Mouse (Mus musculus) gonadal fat pad, adult 2 months (tissue): ENCODE measurements around the gene Asb2. TPM values are rescaled to one million over a fixed set of nuclear protein-coding genes. Genes with fewer than 3 reads are reported as not detected.

Experiments used
- DNase-seq: peaks from one replicate; pipeline ENCODE4 v3.0.0-alpha.2; 2012; ENCODE audit warnings: low read depth
- polyA plus RNA-seq: library from polyadenylated mRNA; depleted of rRNA; stranded (reverse); fragments of >200 nt; gene quantifications from 2 replicates; pipeline ENCODE4 v1.2.3, GENCODE M21; 2012

Gene Asb2
- polyA plus RNA-seq, 1 experiment: 15.0 TPM

DNA sequence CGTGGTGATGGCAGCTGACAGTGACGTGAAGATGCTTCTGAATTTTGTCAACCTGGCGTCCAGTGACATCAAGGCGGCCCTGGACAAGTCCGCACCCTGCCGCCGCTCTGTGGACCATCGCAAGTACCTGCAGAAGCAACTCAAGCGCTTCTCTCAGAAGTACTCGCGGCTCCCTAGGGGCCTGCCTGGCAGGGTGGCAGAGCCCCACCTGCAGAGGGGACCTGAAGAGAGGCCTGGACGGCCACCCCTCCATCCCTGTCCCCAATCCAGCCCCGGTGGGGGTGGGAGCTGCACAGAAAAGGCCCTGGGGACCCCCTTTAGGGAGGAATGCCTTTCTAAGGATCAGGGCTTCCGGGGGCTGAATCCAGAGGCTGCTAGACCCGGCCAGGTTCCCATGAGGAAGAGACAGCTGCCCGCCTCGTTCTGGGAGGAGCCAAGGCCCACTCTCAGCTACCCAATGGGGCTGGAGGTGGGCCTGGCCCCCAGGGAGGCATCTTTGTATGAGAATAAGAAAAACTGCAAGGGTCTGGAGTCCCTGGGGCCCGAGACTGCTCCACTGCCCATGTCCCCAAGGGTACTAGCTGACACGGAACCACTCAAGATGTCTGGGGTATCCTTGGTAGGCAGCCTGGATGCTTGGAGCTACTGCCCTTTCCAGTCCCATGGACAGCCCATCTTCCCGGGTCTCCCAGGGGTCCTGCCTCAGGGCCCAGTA, 39.8 kb downstream of the Asb2 start:
- DNase-seq: no peak

DNA sequence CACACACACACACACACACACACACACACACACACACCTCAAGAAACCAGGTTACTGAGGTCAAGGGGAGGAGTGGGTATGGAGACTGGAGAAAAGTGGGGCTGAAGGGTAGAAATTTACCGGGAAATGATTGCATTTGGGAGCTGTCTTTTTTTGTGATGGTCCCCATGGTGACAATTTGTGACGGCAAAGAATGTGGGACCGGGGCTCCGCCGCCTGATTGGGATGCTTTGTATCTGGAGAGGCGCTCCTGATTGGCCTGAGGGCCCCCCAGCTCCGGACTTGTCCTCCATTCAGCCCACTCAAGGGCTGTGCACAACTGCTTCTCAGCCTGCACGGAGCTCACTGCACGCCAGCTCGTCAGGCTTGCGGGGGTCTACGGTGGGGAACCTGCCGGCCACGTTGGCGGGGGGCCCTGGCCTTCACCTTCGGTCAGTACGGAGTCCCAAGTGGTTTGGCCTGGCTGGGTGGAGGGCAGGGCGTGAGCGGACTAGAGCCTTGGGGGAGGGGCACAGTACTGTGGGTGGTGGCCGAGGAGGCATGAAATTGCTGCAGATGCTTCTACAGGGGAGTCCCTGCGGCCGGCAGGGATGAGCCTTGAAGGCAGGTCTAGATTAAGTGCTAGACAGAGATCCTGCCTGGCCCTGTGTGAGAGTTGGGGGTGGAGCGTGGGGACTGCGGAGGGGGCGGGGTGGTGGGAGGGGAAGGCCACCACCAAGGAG, 41.0 kb downstream of the Asb2 start:
- no peak for DNase-seq

- DNase-seq: no peak
Observed at GRCm38 (mm10) chr12:103313871-103314639, 41.7 kb downstream of the Asb2 start.

DNA sequence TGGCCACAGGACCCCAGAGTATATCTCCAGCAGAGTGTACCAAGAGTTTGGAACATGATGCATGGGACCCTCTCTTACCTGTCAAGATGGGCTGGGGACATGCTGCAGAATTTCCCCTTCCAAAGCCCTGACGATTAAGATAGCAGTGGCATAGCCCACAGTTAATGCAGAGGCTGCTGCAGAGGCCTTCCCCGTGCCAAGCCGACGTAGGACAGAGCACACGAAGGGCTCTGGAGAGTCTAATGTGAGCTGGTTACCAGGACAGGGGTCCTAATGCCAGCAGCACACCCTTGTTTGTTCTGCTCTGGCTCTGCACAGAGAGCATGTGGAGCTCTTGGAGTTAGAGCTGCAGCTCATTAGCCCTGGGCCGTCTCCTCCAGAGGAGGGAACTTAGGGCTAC, 42.5 kb downstream of the Asb2 start:
- no peak for DNase-seq

DNA sequence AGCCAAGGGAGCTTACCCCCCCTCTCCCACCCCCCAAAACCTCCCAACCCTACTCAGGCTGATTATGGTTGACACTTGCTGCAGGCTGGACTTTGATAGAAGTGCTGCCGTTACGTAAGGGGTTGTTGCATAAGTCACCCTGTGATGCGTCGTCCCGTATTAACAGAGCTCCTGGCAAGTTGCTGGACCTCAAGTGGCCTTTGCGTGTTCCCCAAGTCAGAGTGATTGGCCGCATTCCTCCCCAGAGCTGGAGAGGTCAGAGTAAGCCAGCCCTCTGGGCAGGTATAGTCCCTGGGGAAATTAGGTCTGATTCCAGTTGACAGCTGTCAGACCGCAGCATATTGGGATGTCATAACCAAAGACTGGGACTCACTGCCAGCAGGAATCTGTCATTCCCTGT, 43.9 kb downstream of the Asb2 start:
- no peak for DNase-seq

GRCm38 (mm10) chr12:103310744-103311267, 45.0 kb downstream of the Asb2 start, which contains the start of gene Fam181a:
Gene Fam181a, plus strand, starts transcription at chr12:103310975.
- DNase-seq: no peak

DNA sequence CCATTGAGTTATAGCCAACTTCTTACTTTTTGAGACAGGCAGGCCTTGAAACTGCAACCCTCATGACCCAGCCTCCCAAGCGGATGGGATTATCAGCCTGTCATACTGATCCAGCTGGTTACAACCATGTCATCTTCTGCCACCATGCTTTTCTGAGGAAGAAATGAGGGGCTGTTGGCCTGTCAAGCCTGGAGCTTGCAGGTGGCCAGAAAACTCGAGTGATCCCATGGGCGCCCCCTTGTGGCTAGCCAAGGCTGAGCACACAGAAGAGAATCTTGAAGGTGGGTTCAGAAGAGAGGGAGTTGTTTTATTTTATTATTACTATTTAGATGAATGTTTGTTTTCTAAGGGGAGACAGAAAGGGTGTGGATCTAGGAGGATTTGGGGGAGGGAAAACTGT, 49.1 kb downstream of the Asb2 start:
- no peak for DNase-seq

DNA sequence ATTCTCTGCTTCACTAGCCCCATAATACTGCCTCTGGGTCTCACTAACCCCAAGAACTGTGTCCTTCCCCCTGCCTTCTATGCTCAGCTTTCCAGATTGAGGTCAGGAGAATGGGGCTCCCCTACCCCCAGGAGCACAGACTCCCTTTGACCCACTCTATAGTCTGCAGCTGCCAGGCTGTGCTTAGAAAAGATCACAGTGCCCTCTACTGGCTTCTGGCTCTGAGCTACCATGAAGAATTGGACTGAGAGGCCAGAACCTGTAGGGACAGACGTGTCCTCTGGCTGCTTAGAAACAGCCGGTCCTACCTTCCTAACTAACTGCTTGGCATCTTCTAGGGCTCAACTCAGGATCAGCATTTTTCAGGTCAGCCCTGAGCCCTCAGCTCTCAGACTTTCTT, 49.6 kb downstream of the Asb2 start:
- DNase-seq: no peak

GRCm38 (mm10) chr12:103302960-103303359, 52.8 kb downstream of the Asb2 start:
- no peak for DNase-seq

DNA sequence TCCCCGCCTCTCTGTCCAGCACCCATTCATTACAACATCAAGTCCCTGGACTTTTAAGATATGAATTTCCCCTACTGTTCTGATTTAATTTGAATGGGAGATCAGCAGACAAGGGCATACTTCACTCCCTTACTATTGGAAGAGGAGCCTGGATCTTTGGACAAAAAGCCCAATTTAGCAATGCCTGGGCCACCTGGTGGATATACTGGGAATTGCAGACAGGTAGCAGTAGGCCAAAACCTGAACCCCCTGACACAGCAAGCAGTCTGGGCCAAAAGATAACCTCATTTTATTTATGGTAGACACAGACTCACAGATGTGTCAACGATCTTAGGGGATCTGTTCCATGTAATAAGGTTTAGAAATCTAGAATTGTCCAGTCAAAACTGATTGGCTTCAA, 54.2 kb downstream of the Asb2 start:
- DNase-seq: no peak

GRCm38 (mm10) chr12:103300493-103300892, 55.3 kb downstream of the Asb2 start:
- DNase-seq: no peak

DNA sequence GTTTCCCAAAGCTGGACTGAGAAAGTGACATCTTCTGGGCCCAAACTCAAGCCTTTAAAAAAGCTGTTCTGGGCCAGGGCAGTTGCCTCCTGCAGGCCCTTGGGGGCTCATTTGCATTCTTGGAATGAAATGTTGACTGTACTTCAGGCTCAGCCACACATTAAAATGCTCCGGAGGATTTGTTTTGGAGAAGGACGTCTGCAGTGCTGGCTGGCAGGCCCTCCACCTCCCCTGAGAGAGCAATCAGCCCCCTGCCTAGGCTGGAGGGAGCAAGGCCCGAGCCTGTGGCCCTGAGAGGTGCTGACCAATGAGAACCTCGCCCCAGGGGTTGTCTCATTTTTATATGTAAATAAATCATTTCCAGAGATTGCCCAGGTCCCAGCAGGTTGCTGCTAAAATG, 59.5 kb downstream of the Asb2 start:
- no peak for DNase-seq

GRCm38 (mm10) chr12:103292366-103292765, 63.4 kb downstream of the Asb2 start:
- no peak for DNase-seq

GRCm38 (mm10) chr12:103287276-103287675, 68.5 kb downstream of the Asb2 start:
- no peak for DNase-seq

DNA sequence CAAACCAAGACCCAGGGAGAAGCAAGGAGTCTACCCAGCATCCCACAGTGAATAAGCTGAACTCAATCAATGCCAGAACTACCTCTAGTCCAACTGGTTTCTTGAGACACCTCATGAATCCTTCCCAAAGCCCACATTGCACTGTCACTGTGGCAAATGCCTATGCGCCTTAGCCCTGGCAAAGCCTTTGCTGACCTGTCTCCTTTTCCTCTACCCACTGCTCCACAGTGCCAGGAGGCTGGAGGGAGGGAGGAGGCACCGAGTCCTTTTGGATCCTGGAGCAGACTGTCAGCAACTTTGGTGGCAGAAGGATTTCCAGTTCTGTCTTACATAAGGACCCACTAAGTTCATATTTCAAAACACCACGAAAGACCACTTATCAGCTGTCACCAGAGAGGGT, 72.4 kb downstream of the Asb2 start:
- peak; percentile 57 for DNase-seq

GRCm38 (mm10) chr12:103282936-103283335, 72.9 kb downstream of the Asb2 start:
- DNase-seq: no peak

DNA sequence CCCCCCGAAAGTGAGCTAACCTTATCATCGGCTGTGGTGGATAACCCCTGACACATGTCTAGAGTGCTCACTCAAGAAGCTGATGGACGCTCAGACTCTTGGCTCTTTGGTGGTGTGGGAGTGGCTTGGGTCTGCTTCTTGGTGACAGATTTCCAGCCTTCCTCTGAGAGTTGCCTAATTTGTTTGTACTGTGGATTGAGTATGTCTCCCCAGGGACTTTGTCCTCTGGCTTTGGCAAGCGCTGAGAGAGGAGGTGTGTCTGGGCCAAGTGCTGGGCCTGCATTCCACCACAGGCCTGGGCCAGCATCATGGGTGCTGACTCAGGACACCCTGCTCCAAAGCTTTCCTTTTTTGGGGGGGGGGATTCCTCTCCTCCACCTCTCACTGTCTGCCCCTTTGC, 73.9 kb downstream of the Asb2 start:
- peak; percentile 68 for DNase-seq

DNA sequence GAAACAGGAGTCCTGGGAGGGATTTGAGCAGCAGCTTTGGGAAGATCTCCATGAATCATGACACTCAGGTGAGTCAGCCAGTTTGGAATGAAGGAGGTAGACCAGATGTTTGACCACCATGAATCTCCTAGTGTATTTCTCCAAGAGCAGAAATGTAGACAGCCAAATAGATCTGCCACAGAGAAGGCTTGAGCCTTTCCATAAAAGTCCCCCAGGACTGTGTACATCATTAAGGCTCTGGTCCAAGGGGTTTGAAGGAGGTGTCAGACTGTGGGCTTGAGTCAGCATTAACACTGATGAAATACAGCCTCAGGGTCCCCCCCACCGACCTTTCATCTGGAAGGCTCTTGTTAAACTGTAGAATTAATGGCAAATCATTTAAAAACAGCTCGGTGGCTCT, 74.3 kb downstream of the Asb2 start:
- DNase-seq: no peak

GRCm38 (mm10) chr12:103276422-103276821, 79.4 kb downstream of the Asb2 start:
- no peak for DNase-seq

DNA sequence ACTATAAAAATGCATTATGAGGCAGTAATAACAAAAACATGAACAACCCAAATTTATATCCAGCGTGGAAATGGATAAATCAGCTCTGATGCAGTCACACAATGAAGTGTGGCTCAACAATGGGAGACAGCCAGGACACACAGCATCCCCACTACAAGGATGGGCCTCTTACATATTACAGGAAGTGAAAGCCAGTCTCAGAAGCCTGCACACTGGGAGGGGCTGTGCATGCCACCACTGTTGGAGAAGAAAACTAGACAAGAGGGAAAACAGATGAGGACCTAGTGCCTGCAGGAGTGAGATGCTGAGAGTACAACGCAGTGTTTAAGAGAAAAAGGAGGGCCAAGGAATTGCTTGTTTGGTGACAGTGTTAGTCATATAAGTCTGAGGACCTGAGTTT, 82.1 kb downstream of the Asb2 start:
- no peak for DNase-seq

GRCm38 (mm10) chr12:103273051-103273450, 82.8 kb downstream of the Asb2 start:
- no peak for DNase-seq

GRCm38 (mm10) chr12:103272176-103272575, 83.6 kb downstream of the Asb2 start:
- DNase-seq: no peak
